Mouse (Mus musculus): ENCODE results near the gene Ipcef1.

GRCm38 (mm10) chr10:6979789-6980188, 72.5 kb downstream of the Ipcef1 start:
- no peak for TF ChIP-seq CTCF (IDR thresholded peaks at IDR 0.05)
- no peak for TF ChIP-seq EP300 (IDR thresholded peaks at IDR 0.05)
